In the genomic region with DNA sequence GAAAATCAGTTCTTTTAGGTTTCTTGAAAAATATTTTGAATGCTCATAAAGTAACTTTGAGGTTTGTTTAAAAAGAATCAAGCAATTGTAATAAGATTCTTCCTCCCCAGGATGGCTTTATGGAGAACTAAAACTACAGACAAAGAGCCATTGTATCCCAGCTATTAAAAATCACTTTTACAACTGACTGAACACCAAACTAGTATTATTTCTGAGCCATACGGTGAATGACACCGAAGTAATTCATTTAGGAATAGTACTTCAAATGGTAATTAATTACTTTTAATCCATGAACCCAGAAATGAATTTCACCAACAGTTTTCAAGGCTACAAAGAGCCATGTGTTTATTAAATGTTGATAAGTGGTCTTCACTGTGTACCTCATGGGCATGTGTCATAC, we compare ENCODE assay signal across 16 mouse cellular contexts.
"Had no signal": no experiment of that assay in that cellular context is flagged by ENCODE, and none has a peak within 500 bp of the region (broad histone marks: within the 10 kb centered on the region; RNA-seq: fewer than 3 reads in every experiment).

No protein-coding gene starts in this region.

- H3K27ac ChIP-seq: neural tube, embryonic 12.5 days; neural tube, embryonic 13.5 days; neural tube, embryonic 15.5 days; stomach, embryonic 15.5 days; stomach, postnatal 0 days had no signal

- H3K9ac ChIP-seq: neural tube, embryonic 12.5 days; neural tube, embryonic 13.5 days; neural tube, embryonic 15.5 days; stomach, embryonic 15.5 days had no signal

- H3K9me3 ChIP-seq: neural tube, embryonic 12.5 days; neural tube, embryonic 13.5 days; neural tube, embryonic 15.5 days; stomach, embryonic 15.5 days had no signal

- H3K4me3 ChIP-seq: neural tube, embryonic 12.5 days; neural tube, embryonic 13.5 days; neural tube, embryonic 15.5 days; stomach, embryonic 15.5 days had no signal

- H3K4me2 ChIP-seq: neural tube, embryonic 12.5 days; neural tube, embryonic 13.5 days; neural tube, embryonic 15.5 days; stomach, embryonic 15.5 days had no signal

- H3K36me3 ChIP-seq: neural tube, embryonic 12.5 days; neural tube, embryonic 13.5 days; stomach, embryonic 15.5 days had no signal

- DNase-seq: right cerebral cortex, adult 18-20 months; right cerebral cortex, postnatal 14 days; right cerebral cortex, postnatal 25 days; right cerebral cortex, postnatal 4 days; spleen, adult 18-20 months; thymus, adult 18-20 months; thymus, adult 2 months; thymus, postnatal 14 days; thymus, postnatal 25 days; thymus, postnatal 36 days; thymus, postnatal 4 days had no signal

- H3K4me1 ChIP-seq: neural tube, embryonic 12.5 days; neural tube, embryonic 13.5 days; neural tube, embryonic 15.5 days; stomach, embryonic 15.5 days had no signal

- H3K27me3 ChIP-seq: neural tube, embryonic 12.5 days; neural tube, embryonic 13.5 days; neural tube, embryonic 15.5 days; stomach, embryonic 15.5 days had no signal
